Mouse (Mus musculus) cerebellum, adult 9-11 months (tissue): ENCODE data around the gene Pip4k2b.
"Not testable (repeated sequence)": the region's sequence is repeated elsewhere in the genome, so short reads cannot be mapped to it uniquely, and the experiment has no call there.

ENCODE experiments used
- DNase-seq: peaks from one replicate; pipeline ENCODE4 v3.0.0; 2022

The Pip4k2b gene

DNA sequence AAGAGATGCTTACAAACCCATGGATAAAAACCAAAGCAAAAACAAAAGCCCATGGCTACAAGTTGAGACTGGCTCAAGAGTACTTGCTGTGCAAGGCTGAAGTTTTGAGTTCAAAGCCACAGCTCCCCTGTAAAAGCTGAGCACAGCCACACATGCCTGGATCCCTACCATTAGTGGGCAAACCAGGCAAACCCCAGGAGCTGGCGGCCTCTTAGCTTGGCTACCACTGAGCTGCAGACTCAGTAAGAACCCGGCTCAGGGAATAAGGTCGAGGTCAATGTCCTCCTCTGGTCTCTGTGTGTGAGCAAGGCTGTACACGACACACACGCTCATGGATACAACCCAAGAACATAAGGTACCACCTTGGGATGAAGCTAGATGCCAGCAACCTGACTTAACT lies 4.0 kb upstream of the Pip4k2b start:
- DNase-seq = no peak

DNA sequence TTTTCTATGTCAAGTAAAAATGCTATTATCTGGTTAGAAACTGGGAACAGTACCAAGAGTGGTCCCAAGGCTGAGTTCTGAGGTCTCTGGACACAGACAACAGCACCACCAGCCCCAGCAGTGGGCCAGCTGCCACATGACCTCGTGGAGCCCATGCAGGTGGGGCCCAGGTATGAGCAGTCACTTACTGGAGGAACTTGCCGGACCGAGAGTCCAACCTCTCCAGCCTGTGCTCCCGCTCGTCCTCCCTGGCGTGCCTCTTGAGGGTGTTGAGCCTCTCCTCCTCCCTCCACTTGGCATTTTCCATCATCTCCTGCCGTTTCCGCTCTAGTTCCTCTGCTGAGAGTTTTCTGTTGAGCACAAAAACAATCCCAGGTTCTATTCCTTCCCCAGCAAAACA lies 3.3 kb upstream of the Pip4k2b start:
- DNase-seq = peak; percentile 56

DNA sequence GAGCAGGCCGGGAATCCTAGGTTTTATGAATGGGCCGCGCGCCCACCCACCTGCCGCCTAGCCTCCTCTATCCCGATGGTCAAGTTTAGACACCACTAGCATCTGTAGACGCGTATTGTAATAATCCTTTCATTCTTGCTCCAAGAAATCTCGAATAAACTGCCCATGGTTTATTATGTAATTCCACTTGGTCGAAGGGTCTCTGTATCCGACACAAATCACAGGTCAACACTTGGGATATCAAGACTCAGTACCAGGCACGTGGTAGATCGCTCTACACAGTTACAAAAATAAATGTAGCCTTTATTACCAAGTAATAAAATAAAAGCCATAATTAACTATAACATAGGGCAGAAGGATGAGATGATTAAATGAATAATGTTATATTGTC lies 822 bp upstream of the Pip4k2b start:
- no peak for DNase-seq

DNA sequence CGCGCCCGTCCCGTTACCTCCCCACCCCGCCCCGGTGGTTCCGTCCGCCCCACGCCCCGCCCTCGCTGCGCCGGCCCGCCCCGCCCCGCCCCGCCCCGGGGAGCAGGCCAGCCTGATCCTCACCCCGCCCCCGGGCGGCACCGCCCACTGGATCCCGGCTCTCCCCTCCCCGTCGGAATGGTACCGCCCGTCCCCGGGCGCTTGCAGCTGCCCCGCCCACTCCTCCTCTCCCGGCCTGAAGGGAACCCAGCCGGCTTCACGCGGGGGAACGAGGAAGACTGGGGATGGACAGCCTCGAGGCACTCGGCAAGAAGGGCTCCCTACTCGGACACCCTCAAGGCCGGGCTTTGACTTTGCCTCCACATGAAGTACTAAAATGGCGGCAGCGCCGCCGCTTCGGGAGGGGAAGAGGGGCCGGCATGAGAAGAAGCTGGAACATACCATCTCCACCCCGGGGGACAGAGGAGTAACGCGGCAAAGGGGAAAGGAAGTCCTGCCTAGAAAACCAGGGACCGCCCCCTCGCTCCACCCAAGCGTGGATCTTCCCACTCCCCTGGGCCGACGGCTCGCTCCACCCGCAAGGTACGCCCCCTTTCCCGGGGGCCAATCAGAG lies 320 bp upstream of the Pip4k2b start:
- DNase-seq = peak; percentile 99

- DNase-seq = peak; percentile 41
These were observed 1.1 kb downstream of the Pip4k2b start for GRCm38 (mm10) chr11:97743423-97743822.

GRCm38 (mm10) chr11:97742591-97742990 lies 1.9 kb downstream of the Pip4k2b start:
- no peak for DNase-seq

DNA sequence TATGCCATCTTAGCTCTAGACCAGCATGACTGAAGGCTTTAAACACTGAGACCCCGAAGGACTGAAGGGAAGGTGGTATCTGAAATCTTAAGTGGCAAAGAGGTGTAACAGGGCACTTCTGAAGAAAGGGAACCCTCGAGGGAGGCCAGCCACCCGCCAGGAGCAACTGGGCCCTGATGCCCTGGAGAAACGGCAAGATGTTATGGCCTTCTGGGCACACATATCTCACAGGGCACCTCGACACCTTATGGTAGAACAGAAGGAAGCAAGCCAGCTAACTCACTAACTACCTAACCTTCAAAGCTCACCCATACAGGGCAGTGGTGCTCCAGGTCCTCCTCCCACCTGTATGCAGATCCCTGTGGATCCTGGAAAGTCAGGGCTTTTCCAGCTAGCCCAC lies 2.3 kb downstream of the Pip4k2b start:
- no peak for DNase-seq

DNA sequence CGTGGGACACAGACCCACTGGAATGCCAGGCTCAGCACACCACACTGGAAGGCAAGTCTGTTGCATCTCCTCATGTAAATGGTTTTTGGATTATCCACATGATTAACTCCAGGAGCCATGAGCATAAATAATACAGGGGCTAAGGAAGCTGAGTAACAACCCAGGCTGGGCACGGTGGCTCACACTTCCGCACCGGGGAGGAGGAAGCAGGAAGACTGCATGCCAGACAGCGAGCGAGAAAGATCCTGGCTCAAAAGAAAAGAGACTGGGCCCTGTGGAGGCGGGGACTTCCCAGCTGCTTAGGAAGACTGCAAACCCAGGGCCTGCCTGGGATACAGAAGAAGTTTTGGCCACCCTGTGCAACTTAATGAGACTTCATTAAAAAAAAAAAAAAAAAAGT lies 4.3 kb downstream of the Pip4k2b start:
- DNase-seq = no peak

DNA sequence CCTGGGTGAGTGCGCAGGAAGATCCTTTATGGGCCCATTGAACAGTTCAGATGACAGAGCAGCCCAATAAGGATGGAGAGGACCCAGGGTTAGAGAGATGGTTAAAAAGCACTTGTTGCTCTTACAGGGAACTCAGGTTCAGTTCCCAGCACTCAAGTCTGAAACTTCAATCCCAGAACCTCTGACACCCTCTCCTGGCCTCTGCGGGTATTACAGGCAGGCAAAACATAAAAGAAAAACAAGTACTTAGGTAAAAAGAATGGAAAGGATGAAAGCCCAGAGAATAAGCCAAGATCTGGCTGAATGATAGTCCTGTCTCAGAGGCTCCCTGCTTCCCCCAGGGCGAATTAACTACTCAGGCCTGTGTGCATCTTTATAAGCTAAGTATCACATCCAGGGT lies 5.3 kb downstream of the Pip4k2b start:
- no peak for DNase-seq

DNA sequence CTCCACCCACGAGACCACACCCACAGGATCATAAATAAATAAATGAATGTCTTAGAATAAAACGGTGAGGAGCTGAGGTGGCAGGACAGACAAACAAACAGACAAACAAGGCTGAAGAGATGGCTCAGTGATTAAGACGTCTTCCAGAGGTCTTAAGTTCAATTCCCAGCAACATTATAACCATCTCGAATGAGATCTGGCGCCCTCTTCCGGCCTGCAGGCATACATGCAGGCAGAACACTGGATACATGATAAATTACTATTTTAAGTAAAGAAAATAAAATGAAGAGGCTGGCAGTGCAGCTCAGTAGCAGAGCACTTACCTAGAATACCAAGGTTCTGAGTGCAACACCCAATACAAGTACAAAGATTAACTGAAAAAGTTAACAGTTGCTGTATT lies 5.8 kb downstream of the Pip4k2b start:
- DNase-seq = no peak

GRCm38 (mm10) chr11:97737600-97737999 lies 6.9 kb downstream of the Pip4k2b start:
- no peak for DNase-seq

DNA sequence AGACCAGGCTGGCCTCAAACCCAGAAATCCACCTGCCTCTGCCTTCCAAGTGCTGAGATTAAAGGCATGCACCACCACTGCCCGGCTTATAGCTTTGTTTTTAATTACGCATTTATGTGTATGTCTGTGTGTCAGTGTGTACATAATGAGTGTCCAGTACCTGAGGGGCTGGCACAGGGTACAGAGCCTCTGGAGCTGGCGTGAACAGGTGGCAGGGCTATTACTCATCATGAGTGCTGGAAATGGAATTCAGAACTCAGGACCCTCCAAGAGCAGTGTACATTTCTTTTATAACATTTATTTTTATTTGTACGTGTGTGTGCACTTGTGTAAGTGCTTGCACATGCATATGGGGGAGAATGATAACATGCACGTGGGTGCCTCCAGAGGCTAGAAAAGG lies 7.9 kb downstream of the Pip4k2b start:
- DNase-seq = no peak

GRCm38 (mm10) chr11:97734810-97735209 lies 9.7 kb downstream of the Pip4k2b start:
- DNase-seq = not testable (repeated sequence)

GRCm38 (mm10) chr11:97733689-97734088 lies 10.8 kb downstream of the Pip4k2b start:
- no peak for DNase-seq

DNA sequence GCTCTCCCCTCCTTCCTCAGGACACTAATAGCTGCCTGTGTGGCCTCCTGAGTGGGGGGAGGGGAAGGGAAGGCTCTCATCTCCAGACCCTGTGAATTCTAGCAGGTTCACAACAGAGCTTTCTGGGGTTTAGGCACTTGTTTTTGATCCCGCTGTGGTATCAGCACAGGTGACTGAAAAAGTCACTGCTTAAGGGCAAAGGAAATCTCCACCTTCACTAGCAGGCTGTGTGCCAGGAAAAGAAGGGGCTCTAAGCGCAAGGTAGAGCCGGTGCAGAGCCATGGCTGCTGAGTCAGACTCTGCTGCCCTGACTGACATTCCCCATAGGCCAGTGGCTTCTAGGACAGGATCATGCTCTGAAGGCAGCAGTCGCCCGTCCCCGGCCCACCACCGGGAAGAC lies 15.8 kb downstream of the Pip4k2b start:
- no peak for DNase-seq

DNA sequence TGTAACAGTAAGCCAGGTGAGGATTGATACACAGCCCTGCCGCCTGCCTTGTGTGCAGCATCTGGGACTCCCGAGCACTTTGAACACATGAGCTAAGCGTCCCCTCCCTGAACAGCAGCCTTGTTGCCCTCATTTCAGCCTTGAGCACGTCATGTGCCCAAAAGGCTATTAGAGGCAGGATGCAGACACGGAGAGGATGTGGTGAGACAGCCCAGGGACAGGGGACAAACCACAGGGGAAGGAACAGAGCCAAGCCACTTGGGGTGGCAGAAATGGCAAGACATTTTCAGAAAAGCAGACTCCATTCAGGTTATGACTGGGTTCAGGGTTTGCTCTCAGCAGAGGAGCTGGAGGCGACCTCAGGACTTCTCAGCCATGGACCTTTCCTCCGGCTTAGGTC lies 16.2 kb downstream of the Pip4k2b start:
- no peak for DNase-seq

DNA sequence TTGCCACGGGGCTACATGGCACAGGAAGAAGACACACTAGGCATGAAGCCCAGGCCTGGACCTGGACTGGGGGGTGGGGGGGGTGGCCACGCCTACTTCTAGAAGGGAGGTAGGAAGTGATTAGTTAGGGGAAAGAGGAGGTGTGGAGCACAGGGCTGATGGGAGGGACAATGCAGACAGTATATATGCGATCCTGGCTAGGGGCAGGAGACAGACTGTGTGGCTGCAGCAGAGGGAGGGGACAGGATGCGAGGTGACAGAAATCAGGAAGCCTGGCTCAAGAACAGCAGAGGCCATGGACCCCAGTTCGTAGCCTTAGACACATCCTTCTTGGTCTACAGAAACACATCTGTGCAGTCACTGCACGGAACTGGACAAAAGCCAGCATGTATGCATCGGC lies 20.8 kb downstream of the Pip4k2b start:
- no peak for DNase-seq

- DNase-seq = no peak
These were observed 23.2 kb downstream of the Pip4k2b start for GRCm38 (mm10) chr11:97721338-97721737.

DNA sequence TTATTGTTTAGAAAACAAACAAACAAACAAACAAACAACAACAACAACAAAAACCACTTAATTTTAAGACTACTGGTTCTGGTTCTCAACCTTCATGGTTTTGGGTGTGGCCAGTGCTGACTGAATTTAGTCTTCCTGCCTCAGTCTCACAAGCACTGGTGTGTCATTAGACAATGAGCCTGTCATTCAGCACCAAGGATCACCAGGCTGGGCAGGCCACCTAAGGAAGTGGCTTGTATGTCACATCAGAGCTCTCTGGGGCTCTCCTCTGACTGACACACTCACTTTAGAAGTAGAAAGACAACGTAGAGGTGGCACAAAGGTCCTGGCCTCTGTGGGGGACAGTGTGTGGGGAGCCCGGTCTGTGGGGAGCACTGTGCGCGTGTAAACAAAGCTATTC lies 25.5 kb downstream of the Pip4k2b start:
- DNase-seq = no peak

- DNase-seq = no peak
These were observed 26.1 kb downstream of the Pip4k2b start for GRCm38 (mm10) chr11:97718281-97718860.

DNA sequence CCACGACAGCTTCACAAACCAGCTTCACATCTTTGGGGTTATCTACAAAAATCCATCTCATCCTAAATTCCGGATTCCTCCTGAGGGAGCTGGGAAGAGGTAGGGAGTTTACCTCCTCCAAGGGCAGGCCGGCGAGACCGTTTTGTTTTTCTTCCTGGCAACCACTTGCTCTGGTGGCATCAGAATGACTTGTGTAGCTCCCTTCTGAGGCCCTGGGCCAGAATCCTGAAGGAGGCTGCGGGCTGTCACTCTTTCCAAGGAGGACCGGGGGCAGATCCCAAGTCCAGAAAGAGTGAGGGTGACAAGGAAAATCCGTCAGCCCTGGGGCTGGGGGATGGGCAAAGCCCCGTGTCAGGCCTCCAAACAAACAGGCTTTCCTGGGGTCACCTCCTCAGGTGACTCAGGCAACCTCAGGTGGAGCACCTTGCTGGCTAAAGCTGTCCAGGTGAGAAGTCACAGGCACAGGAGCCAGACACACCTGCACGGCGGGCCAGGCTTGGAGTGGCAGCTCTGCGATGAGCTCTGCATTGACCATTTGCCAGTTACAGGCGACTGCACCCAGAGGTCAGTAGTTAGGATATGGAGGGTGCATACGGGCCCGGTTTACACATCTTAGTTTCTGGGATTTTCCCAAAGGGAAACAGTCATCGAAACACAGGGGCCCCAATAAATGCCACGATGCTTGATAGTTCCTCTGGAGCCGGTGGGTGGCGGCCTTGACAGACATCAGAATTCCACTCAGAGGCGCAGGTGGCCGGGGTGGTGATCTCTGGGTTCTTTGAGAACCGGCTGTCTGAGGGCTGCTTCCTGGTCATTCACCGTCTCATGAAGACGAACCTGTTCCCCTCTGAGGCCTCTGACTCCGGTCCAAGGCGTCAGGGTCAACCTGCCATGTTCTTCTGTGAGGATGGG lies 26.9 kb downstream of the Pip4k2b start:
- DNase-seq = no peak

GRCm38 (mm10) chr11:97716021-97716420 lies 28.5 kb downstream of the Pip4k2b start:
- DNase-seq = no peak

DNA sequence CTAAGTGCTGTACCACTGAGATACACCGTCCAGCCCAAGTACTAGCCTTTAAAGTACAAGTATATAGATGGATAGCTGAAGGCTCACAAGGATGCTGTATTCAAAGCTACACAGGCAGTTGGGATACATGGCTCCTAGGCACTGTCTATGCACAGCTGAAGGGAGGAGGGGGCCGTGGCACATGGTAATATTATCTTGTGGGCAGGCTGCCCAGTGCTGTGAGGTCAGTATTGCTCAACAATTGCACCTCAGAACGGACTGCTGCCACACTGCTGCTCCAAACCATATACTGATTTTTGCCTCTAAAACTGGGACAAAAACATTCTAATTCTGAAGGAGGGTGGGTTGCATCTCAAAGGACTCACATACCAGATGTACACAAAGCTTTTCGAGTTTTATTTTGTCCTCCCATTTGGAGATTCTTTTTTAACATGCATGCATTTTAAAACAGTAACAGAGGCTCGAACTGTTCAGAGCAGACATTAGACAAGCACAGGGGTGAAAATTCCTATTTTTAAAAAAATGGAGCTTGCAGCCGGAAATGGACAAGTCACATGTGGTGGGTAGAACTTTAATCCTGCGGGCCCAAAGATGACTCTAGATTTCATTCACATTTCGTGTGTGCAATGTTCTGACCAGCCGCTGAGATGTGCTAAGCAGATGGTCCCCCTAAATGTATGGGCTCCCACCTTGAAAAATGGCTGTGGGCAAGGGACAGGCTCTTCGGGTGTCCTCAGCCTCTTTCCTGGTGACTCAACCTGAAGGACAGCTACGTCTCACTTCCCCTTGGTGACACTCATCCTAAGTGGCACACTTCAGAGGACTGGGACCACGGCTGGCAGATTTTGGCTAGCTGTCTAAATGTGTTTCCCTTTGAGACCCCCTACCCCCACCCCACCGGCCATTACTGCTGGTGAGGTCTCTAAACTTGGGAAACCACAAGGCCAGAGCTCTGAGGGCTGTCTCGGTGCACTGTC lies 29.4 kb downstream of the Pip4k2b start:
- DNase-seq = no peak
